Mouse (Mus musculus) adrenal gland, adult 8-10 months (tissue): ENCODE measurements at regions not wholly inside any gene's neighbourhood (a gene's known extent, or its start where the extent isn't known, plus 50 kb on each side); places are given as distances from the start of the nearest gene placed in this dataset.

Experiments used
- DNase-seq: peaks from one replicate; pipeline ENCODE4 v3.0.0; 2022

GRCm38 (mm10) chr3:42129821-42130560 is 387.6 kb downstream of the D3Ertd751e start:
- no peak for DNase-seq

- no peak for DNase-seq
These were observed 389.9 kb downstream of the D3Ertd751e start for GRCm38 (mm10) chr3:42132322-42132721.

- no peak for DNase-seq
These were observed 411.0 kb downstream of the D3Ertd751e start for GRCm38 (mm10) chr3:42153372-42153771.

GRCm38 (mm10) chr3:42154909-42155308 is 412.5 kb downstream of the D3Ertd751e start:
- no peak for DNase-seq

- DNase-seq: no peak
These were observed 421.3 kb downstream of the D3Ertd751e start for GRCm38 (mm10) chr3:42163666-42164065.

- DNase-seq: no peak
These were observed 456.8 kb downstream of the D3Ertd751e start for GRCm38 (mm10) chr3:42199206-42199605.

GRCm38 (mm10) chr3:42201373-42201772 is 459.0 kb downstream of the D3Ertd751e start:
- DNase-seq: no peak

- no peak for DNase-seq
These were observed 463.2 kb downstream of the D3Ertd751e start for GRCm38 (mm10) chr3:42205640-42206039.

- DNase-seq: no peak
These were observed 469.0 kb downstream of the D3Ertd751e start for GRCm38 (mm10) chr3:42211420-42211819.

GRCm38 (mm10) chr3:42212456-42212855 is 470.0 kb downstream of the D3Ertd751e start:
- DNase-seq: peak; percentile 27

GRCm38 (mm10) chr3:42213163-42213562 is 470.8 kb downstream of the D3Ertd751e start:
- no peak for DNase-seq

GRCm38 (mm10) chr3:42214624-42215276 is 472.3 kb downstream of the D3Ertd751e start:
- no peak for DNase-seq

- no peak for DNase-seq
These were observed 476.3 kb downstream of the D3Ertd751e start for GRCm38 (mm10) chr3:42218719-42219118.

GRCm38 (mm10) chr3:42227679-42228398 is 485.4 kb downstream of the D3Ertd751e start:
- no peak for DNase-seq

GRCm38 (mm10) chr3:42228399-42228755 is 486.0 kb downstream of the D3Ertd751e start:
- DNase-seq: no peak

GRCm38 (mm10) chr3:42232268-42232667 is 489.9 kb downstream of the D3Ertd751e start:
- no peak for DNase-seq

- no peak for DNase-seq
These were observed 491.3 kb downstream of the D3Ertd751e start for GRCm38 (mm10) chr3:42233756-42234155.

- no peak for DNase-seq
These were observed 493.1 kb downstream of the D3Ertd751e start for GRCm38 (mm10) chr3:42235515-42235914.
